Mouse (Mus musculus): ENCODE measurements around the gene Mob4.
A peak's percentile ranks its signal among the peaks of the same experiment; 100 is the strongest.
"Not testable (repeated sequence)": the region's sequence is repeated elsewhere in the genome, so short reads cannot be mapped to it uniquely, and the experiment has no call there.

Gene Mob4

GRCm38 (mm10) chr1:55130943-55131401 lies at the start of gene Mob4:
Gene Mob4, plus strand, starts transcription at chr1:55131231.
- peak; percentile 96 for DNase-seq (ENCODE audit: low read depth, low spot score)

DNA sequence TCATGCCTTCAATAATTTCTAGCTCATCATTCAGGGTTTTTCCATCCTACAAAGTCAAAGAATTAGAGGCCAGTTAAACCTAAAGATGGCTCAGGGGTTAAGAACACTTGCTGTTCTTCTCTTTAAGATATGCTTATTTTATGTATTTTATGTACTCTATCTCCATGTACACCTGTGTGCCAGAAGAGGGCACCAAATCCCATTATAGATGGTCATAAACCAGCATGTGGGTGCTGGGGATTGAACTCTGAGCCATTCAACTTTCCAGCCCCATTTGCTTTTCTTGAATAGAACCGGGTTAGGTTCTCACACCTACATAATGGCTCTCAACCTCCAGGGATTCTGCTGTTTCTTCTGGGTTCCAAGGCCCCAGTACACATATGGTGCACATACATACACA lies 48.9 kb upstream of the Mob4 start:
- peak; percentile 32 for DNase-seq (ENCODE audit: low read depth, low spot score)

DNA sequence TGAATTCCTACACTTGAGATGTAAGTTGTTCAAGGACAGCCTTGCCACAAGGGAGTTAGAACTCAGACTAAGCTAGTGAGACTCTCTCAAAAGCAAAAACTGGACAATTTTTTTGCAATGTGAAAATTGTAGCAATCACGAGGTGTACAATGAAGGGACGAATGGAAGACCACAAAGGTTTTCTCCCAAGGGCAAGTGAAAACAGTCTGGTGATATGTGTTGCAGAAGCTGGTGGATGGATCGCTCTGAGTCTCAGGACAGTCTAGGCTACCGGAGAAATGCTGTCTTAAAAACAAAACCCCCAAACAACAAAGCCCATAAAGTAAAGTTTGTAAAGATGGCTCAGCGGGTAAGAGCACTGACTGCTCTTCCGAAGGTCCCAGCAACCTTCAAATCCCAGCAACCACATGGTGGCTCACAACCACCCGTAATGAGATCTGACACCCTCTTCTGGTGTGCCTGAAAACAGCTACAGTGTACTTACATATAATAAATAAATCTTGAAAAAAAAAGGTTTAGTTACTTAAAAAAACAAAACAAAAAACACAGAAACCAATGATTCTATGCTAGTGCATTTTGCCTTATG lies 45.2 kb upstream of the Mob4 start:
- no peak for DNase-seq (ENCODE audit: low read depth, low spot score)

GRCm38 (mm10) chr1:55086868-55087400 lies 44.1 kb upstream of the Mob4 start:
- DNase-seq (ENCODE audit: low read depth, low spot score): no peak

- no peak for DNase-seq (ENCODE audit: low read depth, low spot score)
Measured at GRCm38 (mm10) chr1:55087401-55087904, 43.6 kb upstream of the Mob4 start.

DNA sequence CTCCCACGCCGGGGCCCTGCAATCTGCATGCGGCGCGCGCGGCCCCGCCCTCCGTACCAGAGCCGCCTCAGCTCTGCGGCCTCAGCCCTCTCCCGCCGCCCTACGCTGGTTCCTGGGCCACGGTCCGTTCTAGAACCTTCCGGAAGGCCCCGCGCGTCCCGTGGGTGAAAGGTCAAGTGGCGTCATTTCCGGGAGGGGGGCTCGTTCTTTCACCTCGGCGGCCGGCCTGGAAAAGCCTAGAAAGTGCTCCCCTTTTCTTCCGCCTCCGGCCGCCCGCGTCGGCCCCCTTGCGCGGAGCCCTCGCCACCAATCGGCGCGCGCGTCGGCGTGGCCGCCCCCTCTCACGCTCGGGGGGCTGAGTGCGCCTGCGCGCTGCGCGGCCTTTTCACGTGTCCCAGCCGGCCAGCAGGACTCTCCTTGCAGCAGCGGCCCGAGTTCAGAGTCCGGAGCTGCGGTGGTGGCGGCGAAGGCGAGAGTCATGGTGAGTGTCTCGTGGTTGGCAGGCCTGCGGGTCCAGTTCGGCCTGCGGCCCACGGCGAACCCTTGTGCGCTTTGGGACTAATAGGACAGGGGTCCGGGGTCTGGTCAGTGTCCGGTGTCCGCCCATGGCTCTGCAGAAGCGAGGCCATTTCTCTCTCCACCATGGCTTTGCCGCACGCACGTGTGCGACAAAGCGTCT lies 43.0 kb upstream of the Mob4 start, which contains the start of the genes Hspe1 and Hspd1:
Hspe1 (plus strand) TSS at position 201 of the 679 bp plus-strand sequence.
Hspd1 (minus strand) TSS at position 312 of the 679 bp plus-strand sequence.
- peak; percentile 98 for DNase-seq (ENCODE audit: low read depth, low spot score)

DNA sequence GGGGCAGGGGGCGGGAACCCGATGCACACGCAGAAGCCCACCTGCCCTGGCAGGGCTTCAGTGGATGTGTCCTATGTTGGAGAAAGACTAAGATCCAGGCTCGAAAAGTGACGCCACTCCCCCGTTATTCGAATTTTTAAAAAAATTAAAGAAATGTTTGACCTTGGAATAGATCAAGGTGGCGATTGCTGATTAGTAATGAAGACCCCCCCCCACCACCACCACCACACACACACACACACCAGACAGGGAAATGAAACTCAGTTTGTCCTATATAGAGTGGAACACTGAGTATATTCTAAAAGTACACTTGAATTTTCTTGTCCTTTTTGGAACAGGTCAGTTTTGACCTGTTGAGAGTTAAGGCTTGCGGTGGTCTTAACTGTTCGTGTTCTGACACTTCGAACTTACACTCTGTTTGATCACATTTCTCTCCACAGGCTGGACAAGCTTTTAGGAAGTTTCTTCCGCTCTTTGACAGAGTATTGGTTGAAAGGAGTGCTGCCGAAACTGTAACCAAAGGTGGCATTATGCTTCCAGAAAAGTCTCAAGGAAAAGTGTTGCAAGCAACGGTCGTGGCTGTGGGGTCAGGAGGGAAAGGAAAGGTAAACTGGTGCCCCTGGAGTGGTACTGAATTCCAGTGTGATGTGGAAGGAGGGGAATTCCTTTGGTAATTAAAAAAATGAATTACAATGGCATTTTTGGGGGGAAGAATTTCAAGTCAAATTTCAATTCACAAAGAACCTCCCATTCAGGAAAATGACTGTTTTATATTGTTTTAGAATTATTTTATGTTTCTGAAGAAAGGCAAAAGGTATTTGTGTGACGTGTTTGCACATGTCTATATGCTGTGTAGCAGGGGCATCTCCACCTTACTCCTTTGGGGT lies 42.2 kb upstream of the Mob4 start:
- DNase-seq (ENCODE audit: low read depth, low spot score): no peak

DNA sequence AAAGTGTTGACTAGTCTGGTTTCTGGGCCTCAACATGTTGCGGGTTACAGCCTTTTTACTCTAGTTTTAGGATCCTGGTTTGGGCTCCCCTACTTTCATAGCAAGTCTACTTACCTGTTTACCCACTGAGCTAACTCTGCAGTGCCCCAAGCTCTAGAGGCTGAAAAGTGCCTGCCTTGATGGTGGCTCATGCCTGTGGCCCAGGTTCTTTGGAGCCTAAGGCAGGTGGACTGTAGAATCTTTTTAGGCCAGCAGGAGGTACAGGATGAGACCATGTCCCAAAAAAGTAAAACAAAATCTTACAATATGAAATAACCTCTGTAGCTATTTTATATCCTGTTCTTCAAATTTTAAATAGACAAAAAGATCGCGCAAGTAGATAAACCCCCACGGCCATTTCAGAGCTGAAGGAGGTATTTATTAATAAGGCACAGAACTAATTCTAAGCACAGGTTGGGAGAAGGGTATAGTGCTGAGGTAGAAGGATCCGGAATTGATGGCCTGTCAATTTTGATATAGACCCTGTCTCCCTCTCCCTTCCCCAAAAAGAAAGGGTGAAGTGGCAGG lies 41.5 kb upstream of the Mob4 start:
- DNase-seq (ENCODE audit: low read depth, low spot score): peak; percentile 37

- no peak for DNase-seq (ENCODE audit: low read depth, low spot score)
Measured at GRCm38 (mm10) chr1:55092056-55092455, 39.0 kb upstream of the Mob4 start.

DNA sequence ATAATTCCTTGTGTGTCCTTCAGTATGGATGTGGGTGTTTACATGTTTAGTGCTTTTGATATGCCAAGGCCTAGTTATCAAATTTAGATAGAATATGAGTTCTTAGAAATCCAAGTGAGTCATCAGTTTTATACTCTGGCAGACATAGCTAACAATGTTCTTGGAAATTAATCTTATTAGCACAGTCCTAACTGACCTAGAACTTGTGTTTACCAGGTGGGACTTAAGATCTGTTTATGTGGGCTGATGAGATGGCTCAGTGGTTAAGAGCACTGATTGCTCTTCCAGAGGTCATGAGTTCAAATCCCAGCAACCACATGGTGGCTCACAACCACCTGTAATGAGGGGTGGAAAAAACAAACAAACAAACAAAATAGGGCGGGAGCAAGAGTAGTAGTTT lies 38.6 kb upstream of the Mob4 start:
- no peak for DNase-seq (ENCODE audit: low read depth, low spot score)

DNA sequence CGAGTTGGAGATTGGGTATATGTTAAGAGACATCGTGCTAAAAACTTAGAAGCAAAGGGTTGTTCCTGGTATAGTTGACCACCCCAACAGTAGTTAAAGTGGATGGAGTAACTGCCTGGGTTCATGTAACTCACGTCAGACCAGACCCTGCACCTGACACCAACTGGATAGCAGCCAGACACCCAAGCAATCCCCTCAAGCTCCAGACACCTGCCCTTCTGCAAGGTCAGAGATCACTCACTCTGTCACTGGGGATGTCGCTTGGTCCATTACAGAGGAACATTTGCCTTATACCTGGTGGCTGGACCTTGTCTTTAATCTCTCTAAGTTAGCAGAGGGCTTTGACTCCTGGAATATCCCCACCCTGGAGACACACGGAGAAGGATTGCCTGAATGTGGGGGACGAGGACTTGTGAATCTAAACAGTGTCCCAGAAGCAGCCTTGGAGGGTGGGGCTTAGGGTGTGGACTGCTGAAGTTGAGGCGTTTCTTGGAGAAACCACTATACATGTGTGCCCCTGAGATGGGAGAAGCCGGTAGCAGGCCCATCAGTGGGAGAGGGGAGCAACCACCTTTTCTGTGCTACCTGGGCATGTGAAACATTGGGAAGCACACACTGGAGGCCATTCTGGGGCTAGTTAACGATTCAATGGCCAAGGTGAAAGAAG lies 24.0 kb upstream of the Mob4 start:
- DNase-seq (ENCODE audit: low read depth, low spot score): no peak

- no peak for DNase-seq (ENCODE audit: low read depth, low spot score)
Measured at GRCm38 (mm10) chr1:55107644-55108043, 23.4 kb upstream of the Mob4 start.

GRCm38 (mm10) chr1:55108473-55108872 lies 22.6 kb upstream of the Mob4 start:
- DNase-seq (ENCODE audit: low read depth, low spot score): no peak

DNA sequence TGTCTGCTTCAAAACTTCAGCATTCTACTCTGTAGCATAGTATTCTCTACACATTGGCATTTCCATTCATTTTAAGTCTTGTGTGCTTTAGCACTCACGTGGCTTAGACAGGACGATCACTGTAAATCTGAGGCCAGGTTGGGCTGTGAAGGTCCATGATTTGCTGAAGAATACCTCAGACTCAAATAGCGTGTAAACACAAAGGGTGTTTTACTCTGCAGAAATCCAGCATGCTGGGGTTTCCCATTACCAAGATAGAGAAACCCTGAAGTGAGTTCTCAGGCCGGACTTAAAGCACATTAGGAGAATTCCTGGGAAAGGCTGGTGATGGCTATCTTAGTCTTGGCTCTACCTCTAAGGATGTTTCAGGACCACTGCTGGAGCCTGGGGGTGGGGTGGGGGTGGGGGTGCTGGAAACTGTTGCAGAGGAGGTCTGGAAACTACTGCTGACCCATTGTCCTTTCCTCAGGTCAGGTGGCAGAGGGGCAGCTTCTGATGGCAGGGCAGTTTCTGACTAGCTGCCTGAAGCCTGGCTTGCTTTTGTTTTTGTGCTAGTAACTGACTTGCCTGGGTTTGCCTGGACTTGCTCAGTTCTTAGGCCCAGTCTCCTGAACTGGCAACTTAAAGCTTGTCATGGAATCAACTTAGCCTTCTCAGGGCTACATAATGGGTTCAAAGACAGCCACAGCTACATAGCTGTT lies 21.8 kb upstream of the Mob4 start:
- DNase-seq (ENCODE audit: low read depth, low spot score): no peak

GRCm38 (mm10) chr1:55123046-55123445 lies 8.0 kb upstream of the Mob4 start:
- no peak for DNase-seq (ENCODE audit: low read depth, low spot score)

GRCm38 (mm10) chr1:55123561-55123960 lies 7.5 kb upstream of the Mob4 start:
- DNase-seq (ENCODE audit: low read depth, low spot score): no peak

DNA sequence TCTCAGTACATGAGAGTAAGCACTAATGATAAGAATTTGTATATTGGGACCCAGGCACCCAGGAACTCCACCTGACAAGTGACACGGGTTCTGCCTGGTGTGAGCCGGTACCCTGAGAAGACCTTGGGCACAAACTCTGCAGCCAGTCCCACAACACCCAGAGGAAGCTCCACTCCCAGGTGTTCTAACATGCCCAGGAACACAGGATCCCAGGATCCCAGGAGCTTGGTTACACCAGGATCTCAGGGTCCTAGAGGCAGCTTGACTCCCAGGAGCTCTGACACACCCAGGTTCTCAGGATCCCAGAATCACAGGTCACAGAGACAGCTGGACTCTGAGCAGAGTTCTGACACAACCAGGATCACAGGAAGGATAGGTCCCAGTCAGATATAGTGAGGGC lies 6.9 kb upstream of the Mob4 start:
- not testable (repeated sequence) for DNase-seq (ENCODE audit: low read depth, low spot score)

- peak; percentile 8 for DNase-seq (ENCODE audit: low read depth, low spot score)
Measured at GRCm38 (mm10) chr1:55129716-55130115, 1.3 kb upstream of the Mob4 start.

- peak; percentile 12 for DNase-seq (ENCODE audit: low read depth, low spot score)
Measured at GRCm38 (mm10) chr1:55130190-55130916, 678 bp upstream of the Mob4 start.

All from CD4-positive helper T cell, adult 2 months (primary cell).